Mouse (Mus musculus) kidney, adult 10 weeks (tissue): ENCODE measurements around the gene Gm8332. TPM values are rescaled to one million over a fixed set of nuclear protein-coding genes. Genes with fewer than 3 reads are reported as not detected.

Experiments used
- polyA plus RNA-seq: library from polyadenylated mRNA; stranded (reverse); fragments of 350-450 nt; fragmentation: Illumina TruSeq; extraction: RNeasy Lipid Tissue Mini Kit (QIAGEN cat#74804); gene quantifications from one replicate; pipeline ENCODE4 v1.2.3, GENCODE M21; 2014; ENCODE audit warnings: low read depth, low replicate concordance

Gene Gm8332
- not detected for polyA plus RNA-seq

GRCm38 (mm10) chr12:88250000-88250399, at the start of gene Gm8332:
Gene Gm8332 (minus strand): TSS chr12:88250100.

GRCm38 (mm10) chr12:88274400-88274799, 24.5 kb upstream of the Gm8332 start, which contains the start of gene Gm5662:
Gene Gm5662 (minus strand): TSS chr12:88274500.

Other genes starting within 250 kb of the Gm8332 start
- not detected for gene Gm2075, start 238.3 kb downstream of the Gm8332 start, polyA plus RNA-seq
- gene Gm6803, start 231.3 kb downstream of the Gm8332 start, polyA plus RNA-seq = not detected
- gene Gm2056, start 223.1 kb downstream of the Gm8332 start, polyA plus RNA-seq = not detected
- not detected for gene Gm16368, start 166.4 kb downstream of the Gm8332 start, polyA plus RNA-seq
- gene Gm10436, start 68.0 kb downstream of the Gm8332 start, polyA plus RNA-seq = not detected
- gene Gm5662, start 24.4 kb upstream of the Gm8332 start, polyA plus RNA-seq = not detected
- not detected for gene Gm5039, start 73.9 kb upstream of the Gm8332 start, polyA plus RNA-seq
- 6.8 TPM for gene Adck1, start 110.5 kb upstream of the Gm8332 start, polyA plus RNA-seq